Mouse (Mus musculus): Measurements from ENCODE around the gene Cct7. TPM values are rescaled to one million over a fixed set of nuclear protein-coding genes. Genes with fewer than 3 reads are reported as not detected.

Cct7 gene
- polyA plus RNA-seq, 1 experiment, result 97.5 TPM

GRCm38 (mm10) chr6:85465381-85465780 lies 14.1 kb downstream of the Cct7 start:
- H3K4me1 ChIP-seq (ENCODE audit: control insufficient read depth, insufficient read depth, low read length), result no peaks in the 10 kb centered on the region
- no peak overlapping the region for H3K27ac ChIP-seq (ENCODE audit: control insufficient read depth, insufficient read depth, low read depth, low read length, poor library complexity)
- TF ChIP-seq POLR2A (IDR thresholded peaks at IDR 0.05; ENCODE audit: borderline replicate concordance, control insufficient read depth, low read depth, low read length), result no peak
- TF ChIP-seq CTCF (IDR thresholded peaks at IDR 0.05; ENCODE audit: control insufficient read depth, insufficient read depth, low read length), result no peak

GRCm38 (mm10) chr6:85469660-85470430 lies 18.5 kb downstream of the Cct7 start:
- TF ChIP-seq CTCF (IDR thresholded peaks at IDR 0.05; ENCODE audit: control insufficient read depth, insufficient read depth, low read length), result no peak
- no peak for TF ChIP-seq POLR2A (IDR thresholded peaks at IDR 0.05; ENCODE audit: borderline replicate concordance, control insufficient read depth, low read depth, low read length)
- 68% methylated on average over 5 of the region's 5 CpGs for WGBS

More at GRCm38 (mm10) chr6:85465381-85465780, 14.1 kb downstream of the Cct7 start:
- no peak overlapping the region for H3K4me3 ChIP-seq (replicated peaks; ENCODE audit: control insufficient read depth, low read depth, low read length)

GRCm38 (mm10) chr6:85471962-85472361 lies 20.6 kb downstream of the Cct7 start:
- no peak overlapping the region for H3K4me3 ChIP-seq (replicated peaks; ENCODE audit: control insufficient read depth, low read depth, low read length)
- WGBS, result 70% methylated on average over 8 of the region's 8 CpGs
- TF ChIP-seq CTCF (IDR thresholded peaks at IDR 0.05; ENCODE audit: control insufficient read depth, insufficient read depth, low read length) (no peak), POLR2A (IDR thresholded peaks at IDR 0.05; ENCODE audit: borderline replicate concordance, control insufficient read depth, low read depth, low read length) (no peak)
- no peaks in the 10 kb centered on the region for H3K4me1 ChIP-seq (ENCODE audit: control insufficient read depth, insufficient read depth, low read length)
- H3K27ac ChIP-seq (ENCODE audit: control insufficient read depth, insufficient read depth, low read depth, low read length, poor library complexity), result no peak overlapping the region

More at GRCm38 (mm10) chr6:85469660-85470430, 18.5 kb downstream of the Cct7 start:
- Histone ChIP-seq H3K27ac (ENCODE audit: control insufficient read depth, insufficient read depth, low read depth, low read length, poor library complexity) (no peak overlapping the region), H3K4me1 (ENCODE audit: control insufficient read depth, insufficient read depth, low read length) (no peaks in the 10 kb centered on the region), H3K4me3 (replicated peaks; ENCODE audit: control insufficient read depth, low read depth, low read length) (no peak overlapping the region)

- H3K27ac ChIP-seq (ENCODE audit: control insufficient read depth, insufficient read depth, low read depth, low read length, poor library complexity), result no peak overlapping the region
- TF ChIP-seq POLR2A (IDR thresholded peaks at IDR 0.05; ENCODE audit: borderline replicate concordance, control insufficient read depth, low read depth, low read length) (no peak), CTCF (IDR thresholded peaks at IDR 0.05; ENCODE audit: control insufficient read depth, insufficient read depth, low read length) (no peak)
- H3K4me3 ChIP-seq (replicated peaks; ENCODE audit: control insufficient read depth, low read depth, low read length), result no peak overlapping the region
- no peaks in the 10 kb centered on the region for H3K4me1 ChIP-seq (ENCODE audit: control insufficient read depth, insufficient read depth, low read length)
- WGBS, result 63% methylated on average over 5 of the region's 5 CpGs
These were observed 21.2 kb downstream of the Cct7 start for GRCm38 (mm10) chr6:85472542-85472941.

GRCm38 (mm10) chr6:85475581-85475980 lies 24.3 kb downstream of the Cct7 start:
- TF ChIP-seq CTCF (IDR thresholded peaks at IDR 0.05; ENCODE audit: control insufficient read depth, insufficient read depth, low read length), result no peak
- TF ChIP-seq POLR2A (IDR thresholded peaks at IDR 0.05; ENCODE audit: borderline replicate concordance, control insufficient read depth, low read depth, low read length), result no peak
- no peaks in the 10 kb centered on the region; the same call in 1 of the 2 replicates for H3K4me1 ChIP-seq (ENCODE audit: control insufficient read depth, insufficient read depth, low read length)
- H3K27ac ChIP-seq (ENCODE audit: control insufficient read depth, insufficient read depth, low read depth, low read length, poor library complexity), result no peak overlapping the region
- no peak overlapping the region for H3K4me3 ChIP-seq (replicated peaks; ENCODE audit: control insufficient read depth, low read depth, low read length)
- 80% methylated on average over 3 of the region's 3 CpGs for WGBS

GRCm38 (mm10) chr6:85477366-85477917 lies 26.1 kb downstream of the Cct7 start:
- H3K4me1 ChIP-seq (ENCODE audit: control insufficient read depth, insufficient read depth, low read length), result no peaks in the 10 kb centered on the region; the same call in 1 of the 2 replicates
- H3K27ac ChIP-seq (ENCODE audit: control insufficient read depth, insufficient read depth, low read depth, low read length, poor library complexity), result no peak overlapping the region
- WGBS, result 39% methylated on average over 10 of the region's 10 CpGs
- H3K4me3 ChIP-seq (replicated peaks; ENCODE audit: control insufficient read depth, low read depth, low read length), result no peak overlapping the region
- TF ChIP-seq POLR2A (IDR thresholded peaks at IDR 0.05; ENCODE audit: borderline replicate concordance, control insufficient read depth, low read depth, low read length) (no peak), CTCF (IDR thresholded peaks at IDR 0.05; ENCODE audit: control insufficient read depth, insufficient read depth, low read length) (peak; percentile 63)

GRCm38 (mm10) chr6:85478416-85478815 lies 27.1 kb downstream of the Cct7 start:
- TF ChIP-seq POLR2A (IDR thresholded peaks at IDR 0.05; ENCODE audit: borderline replicate concordance, control insufficient read depth, low read depth, low read length), result no peak
- no peak for TF ChIP-seq CTCF (IDR thresholded peaks at IDR 0.05; ENCODE audit: control insufficient read depth, insufficient read depth, low read length)
- Histone ChIP-seq H3K4me3 (replicated peaks; ENCODE audit: control insufficient read depth, low read depth, low read length) (no peak overlapping the region), H3K27ac (ENCODE audit: control insufficient read depth, insufficient read depth, low read depth, low read length, poor library complexity) (no peak overlapping the region), H3K4me1 (ENCODE audit: control insufficient read depth, insufficient read depth, low read length) (no peaks in the 10 kb centered on the region; the same call in 1 of the 2 replicates)
- 48% methylated on average over 14 of the region's 14 CpGs for WGBS

- no peak overlapping the region for H3K27ac ChIP-seq (ENCODE audit: control insufficient read depth, insufficient read depth, low read depth, low read length, poor library complexity)
- no peak for TF ChIP-seq POLR2A (IDR thresholded peaks at IDR 0.05; ENCODE audit: borderline replicate concordance, control insufficient read depth, low read depth, low read length)
- no peak for TF ChIP-seq CTCF (IDR thresholded peaks at IDR 0.05; ENCODE audit: control insufficient read depth, insufficient read depth, low read length)
- H3K4me3 ChIP-seq (replicated peaks; ENCODE audit: control insufficient read depth, low read depth, low read length), result no peak overlapping the region
- 76% methylated on average over 5 of the region's 5 CpGs for WGBS
- no peaks in the 10 kb centered on the region; the same call in 1 of the 2 replicates for H3K4me1 ChIP-seq (ENCODE audit: control insufficient read depth, insufficient read depth, low read length)
These were observed 28.7 kb downstream of the Cct7 start for GRCm38 (mm10) chr6:85479979-85480378.
